Mouse (Mus musculus): ENCODE results near the gene Ms4a3.
A peak's percentile ranks its signal among the peaks of the same experiment; 100 is the strongest.

Ms4a3 gene

GRCm38 (mm10) chr19:11640732-11641131 is at the start of gene Ms4a3:
TSS of gene Ms4a3 (minus strand) at chr19:11640851.
- no peak for DNase-seq

GRCm38 (mm10) chr19:11661562-11661961 is 20.9 kb upstream of the Ms4a3 start:
- no peak for DNase-seq

GRCm38 (mm10) chr19:11660459-11660858 is 19.8 kb upstream of the Ms4a3 start, which contains the start of gene Oosp2:
TSS of gene Oosp2 (minus strand) at chr19:11660559.
- no peak for DNase-seq

- no peak for DNase-seq
Measured at GRCm38 (mm10) chr19:11659142-11659541, 18.5 kb upstream of the Ms4a3 start.

GRCm38 (mm10) chr19:11649564-11649963 is 8.9 kb upstream of the Ms4a3 start:
- no peak for DNase-seq

- DNase-seq: no peak
Measured at GRCm38 (mm10) chr19:11646166-11646565, 5.5 kb upstream of the Ms4a3 start.

- DNase-seq: no peak
Measured at GRCm38 (mm10) chr19:11639038-11639437, 1.6 kb downstream of the Ms4a3 start.

- DNase-seq: no peak
Measured at GRCm38 (mm10) chr19:11635572-11635971, 5.1 kb downstream of the Ms4a3 start.

- no peak for DNase-seq
Measured at GRCm38 (mm10) chr19:11634330-11634729, 6.3 kb downstream of the Ms4a3 start.

GRCm38 (mm10) chr19:11633732-11634131 is 6.9 kb downstream of the Ms4a3 start:
- no peak for DNase-seq

GRCm38 (mm10) chr19:11625231-11625630 is 15.4 kb downstream of the Ms4a3 start:
- DNase-seq: no peak

- no peak for DNase-seq
Measured at GRCm38 (mm10) chr19:11624800-11625199, 15.9 kb downstream of the Ms4a3 start.

- DNase-seq: no peak
Measured at GRCm38 (mm10) chr19:11623551-11623950, 17.1 kb downstream of the Ms4a3 start, which contains the start of gene Ms4a2. TSS of gene Ms4a2 (minus strand) at chr19:11623719.

GRCm38 (mm10) chr19:11617983-11618382 is 22.7 kb downstream of the Ms4a3 start:
- no peak for DNase-seq

- DNase-seq: no peak
Measured at GRCm38 (mm10) chr19:11614805-11615204, 25.8 kb downstream of the Ms4a3 start.

- peak; percentile 67 to 78 for DNase-seq
Measured at GRCm38 (mm10) chr19:11613776-11614443, 26.7 kb downstream of the Ms4a3 start.

- DNase-seq: no peak
Measured at GRCm38 (mm10) chr19:11613084-11613483, 27.6 kb downstream of the Ms4a3 start.

- DNase-seq: no peak
Measured at GRCm38 (mm10) chr19:11612293-11612692, 28.4 kb downstream of the Ms4a3 start.

GRCm38 (mm10) chr19:11611541-11611945 is 29.1 kb downstream of the Ms4a3 start:
- DNase-seq: peak; percentile 58 to 75

- peak; percentile 61 to 78 for DNase-seq
Measured at GRCm38 (mm10) chr19:11608172-11608571, 32.5 kb downstream of the Ms4a3 start.

- DNase-seq: no peak
Measured at GRCm38 (mm10) chr19:11604603-11605002, 36.0 kb downstream of the Ms4a3 start, which contains the start of gene Ms4a6d. TSS of gene Ms4a6d (minus strand) at chr19:11604849.

- peak; percentile 22 to 28 for DNase-seq
Measured at GRCm38 (mm10) chr19:11602026-11602425, 38.6 kb downstream of the Ms4a3 start.

GRCm38 (mm10) chr19:11601349-11601748 is 39.3 kb downstream of the Ms4a3 start:
- DNase-seq: no peak

GRCm38 (mm10) chr19:11589891-11590449 is 50.7 kb downstream of the Ms4a3 start:
- DNase-seq: no peak

Data from cerebellum, postnatal 14 days (tissue).